Mouse (Mus musculus) cerebral cortex, adult 2 months (tissue): ENCODE results near the gene Carmil1.

Source experiments
- WGBS: fragments of 180-500 bp; shearing (Covaris S2); methylation state at CpG from one replicate; pipeline ENCODE4 v1.1.7; 2018; 5-methylcytosine and 5-hydroxymethylcytosine counted together

Carmil1 gene

GRCm38 (mm10) chr13:24280439-24281431, at the start of gene Carmil1:
TSS of gene Carmil1 (minus strand) at chr13:24280795.
- under 1% methylated on average over 96 of the region's 96 CpGs for WGBS

GRCm38 (mm10) chr13:24330128-24330527, 49.5 kb upstream of the Carmil1 start:
- WGBS, result 86% methylated on average over 4 of the region's 4 CpGs

GRCm38 (mm10) chr13:24328036-24328817, 47.6 kb upstream of the Carmil1 start:
- 81% methylated on average over 9 of the region's 9 CpGs for WGBS

- WGBS, result 91% methylated on average over 5 of the region's 5 CpGs
These were observed 46.6 kb upstream of the Carmil1 start, which contains the start of gene Cmah for GRCm38 (mm10) chr13:24327201-24327600. TSS of gene Cmah (plus strand) at chr13:24327404.

- WGBS, result 78% methylated on average over 6 of the region's 6 CpGs
These were observed 40.7 kb upstream of the Carmil1 start for GRCm38 (mm10) chr13:24321313-24321712.

GRCm38 (mm10) chr13:24318618-24319017, 38.0 kb upstream of the Carmil1 start:
- WGBS, result 6% methylated on average over 4 of the region's 4 CpGs

- 26% methylated on average over 3 of the region's 3 CpGs for WGBS
These were observed 36.0 kb upstream of the Carmil1 start for GRCm38 (mm10) chr13:24316563-24316962.

- WGBS, result 92% methylated on average over 8 of the region's 8 CpGs
These were observed 30.7 kb upstream of the Carmil1 start for GRCm38 (mm10) chr13:24311011-24311940.

- WGBS, result 79% methylated on average over 4 of the region's 4 CpGs
These were observed 25.7 kb upstream of the Carmil1 start for GRCm38 (mm10) chr13:24306248-24306647.

GRCm38 (mm10) chr13:24305486-24305885, 24.9 kb upstream of the Carmil1 start:
- WGBS, result 73% methylated on average over 4 of the region's 4 CpGs

- 12% methylated on average over 4 of the region's 4 CpGs for WGBS
These were observed 16.7 kb upstream of the Carmil1 start for GRCm38 (mm10) chr13:24297252-24297651.

GRCm38 (mm10) chr13:24287381-24287780, 6.8 kb upstream of the Carmil1 start:
- 83% methylated on average over 2 of the region's 2 CpGs for WGBS

GRCm38 (mm10) chr13:24279762-24280438, 695 bp downstream of the Carmil1 start:
- whole genome bisulfite sequencing, result 3% methylated on average over 21 of the region's 21 CpGs

GRCm38 (mm10) chr13:24279407-24279761, 1.2 kb downstream of the Carmil1 start:
- 45% methylated on average over 11 of the region's 11 CpGs for WGBS

GRCm38 (mm10) chr13:24272740-24273377, 7.7 kb downstream of the Carmil1 start:
- 78% methylated on average over 4 of the region's 4 CpGs for WGBS

GRCm38 (mm10) chr13:24269100-24269465, 11.5 kb downstream of the Carmil1 start:
- 75% methylated on average over 3 of the region's 3 CpGs for WGBS

- 61% methylated on average over 14 of the region's 14 CpGs for WGBS
These were observed 12.1 kb downstream of the Carmil1 start for GRCm38 (mm10) chr13:24268355-24269099.

- WGBS, result 95% methylated on average over 5 of the region's 5 CpGs
These were observed 15.8 kb downstream of the Carmil1 start for GRCm38 (mm10) chr13:24264760-24265159.

GRCm38 (mm10) chr13:24263560-24263959, 17.0 kb downstream of the Carmil1 start:
- WGBS, result 62% methylated on average over 4 of the region's 4 CpGs
